Mouse (Mus musculus) activated CD4-positive, CD25-positive, alpha-beta regulatory T cell, adult 4 months (primary cell): ENCODE data around the gene Rps27. TPM values are rescaled to one million over a fixed set of nuclear protein-coding genes. Genes with fewer than 3 reads are reported as not detected.

Experiments
- polyA plus RNA-seq, 2 experiments: library from polyadenylated mRNA; unstranded; fragments of 100-300 nt; shearing (Covaris generic); gene quantifications; one replicate each; pipeline ENCODE4 v1.2.1; 2017

Gene Rps27
- polyA plus RNA-seq, 2 experiments from 2014 or later, result 7,353 to 7,820 TPM

Other genes with a start within 250 kb of the Rps27 start
- 10 to 100 TPM; 51.0 to 72.3 TPM for gene Hax1, start 214.9 kb downstream of the Rps27 start, polyA plus RNA-seq
- 100 to 1,000 TPM; 295 to 347 TPM for gene 4933434E20Rik, start 162.0 kb downstream of the Rps27 start, polyA plus RNA-seq
- 100 to 1,000 TPM; 189 to 209 TPM for gene Ubap2l, start 161.0 kb downstream of the Rps27 start, polyA plus RNA-seq
- 100 to 1,000 TPM; 850 to 880 TPM for gene Tpm3, start 141.0 kb downstream of the Rps27 start, polyA plus RNA-seq
- gene Nup210l, start 109.5 kb downstream of the Rps27 start, polyA plus RNA-seq, result under 1 TPM; 0.15 to 0.37 TPM
- under 1 TPM in 1 of 2 experiments, not detected in 1; 0.62 TPM for gene Rab13, start within 50 bp of the Rps27 start, polyA plus RNA-seq
- 10 to 100 TPM; 74.8 to 85.6 TPM for gene Jtb, start 17.9 kb upstream of the Rps27 start, polyA plus RNA-seq
- gene Creb3l4, start 29.9 kb upstream of the Rps27 start, polyA plus RNA-seq, result not detected
- 10 to 100 TPM; 48.5 to 65.9 TPM for gene Slc39a1, start 34.5 kb upstream of the Rps27 start, polyA plus RNA-seq
- 10 to 100 TPM; 33.2 to 42.9 TPM for gene Crtc2, start 40.5 kb upstream of the Rps27 start, polyA plus RNA-seq
- 10 to 100 TPM; 15.8 to 25.5 TPM for gene Dennd4b, start 51.5 kb upstream of the Rps27 start, polyA plus RNA-seq
- 10 to 100 TPM; 20.3 to 21.3 TPM for gene Gatad2b, start 79.5 kb upstream of the Rps27 start, polyA plus RNA-seq
- gene Slc27a3, start 176.3 kb upstream of the Rps27 start, polyA plus RNA-seq, result under 1 TPM in 1 of 2 experiments, not detected in 1; 0.21 TPM
- 10 to 100 TPM; 13.8 to 17.2 TPM for gene Ints3, start 220.0 kb upstream of the Rps27 start, polyA plus RNA-seq